Mouse (Mus musculus): ENCODE results near the gene Arpc5. TPM values are rescaled to one million over a fixed set of nuclear protein-coding genes. Genes with fewer than 3 reads are reported as not detected.
"Not testable (repeated sequence)": the region's sequence is repeated elsewhere in the genome, so short reads cannot be mapped to it uniquely, and the experiment has no call there.

Arpc5 gene
- total RNA-seq, 4 experiments from 2014 or later = 70.5 to 87.7 (median 83.5) TPM

- peak; percentile 36 to 37 for DNase-seq (ENCODE audit: low spot score in 2 of 2)
Measured at GRCm38 (mm10) chr1:152779071-152779737, 12.9 kb downstream of the Arpc5 start.

DNA sequence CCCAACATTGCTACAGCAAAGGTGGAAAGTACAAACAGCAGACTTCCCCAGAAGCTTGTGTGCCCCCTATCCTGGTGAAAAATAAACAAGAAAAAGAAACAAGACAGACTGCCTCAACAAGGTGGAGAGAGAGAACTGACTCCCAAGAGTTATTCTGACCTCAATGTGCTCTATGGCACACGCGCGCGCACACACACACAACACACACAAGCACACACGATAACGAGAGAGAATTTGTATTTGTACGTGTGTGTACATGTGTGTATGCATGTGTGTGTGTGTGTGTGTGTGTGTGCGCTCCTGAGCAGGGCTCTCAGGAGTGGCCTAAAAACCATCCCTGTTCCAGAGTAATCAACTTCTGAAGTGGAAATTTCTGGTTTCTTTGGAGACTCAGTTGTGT lies 18.3 kb downstream of the Arpc5 start:
- no peak for DNase-seq (ENCODE audit: low spot score in 2 of 2)

GRCm38 (mm10) chr1:152785446-152785845 lies 19.1 kb downstream of the Arpc5 start:
- DNase-seq (ENCODE audit: low spot score in 2 of 2) = not testable (repeated sequence)

- DNase-seq (ENCODE audit: low spot score in 2 of 2) = no peak
Measured at GRCm38 (mm10) chr1:152786953-152787352, 20.6 kb downstream of the Arpc5 start.

DNA sequence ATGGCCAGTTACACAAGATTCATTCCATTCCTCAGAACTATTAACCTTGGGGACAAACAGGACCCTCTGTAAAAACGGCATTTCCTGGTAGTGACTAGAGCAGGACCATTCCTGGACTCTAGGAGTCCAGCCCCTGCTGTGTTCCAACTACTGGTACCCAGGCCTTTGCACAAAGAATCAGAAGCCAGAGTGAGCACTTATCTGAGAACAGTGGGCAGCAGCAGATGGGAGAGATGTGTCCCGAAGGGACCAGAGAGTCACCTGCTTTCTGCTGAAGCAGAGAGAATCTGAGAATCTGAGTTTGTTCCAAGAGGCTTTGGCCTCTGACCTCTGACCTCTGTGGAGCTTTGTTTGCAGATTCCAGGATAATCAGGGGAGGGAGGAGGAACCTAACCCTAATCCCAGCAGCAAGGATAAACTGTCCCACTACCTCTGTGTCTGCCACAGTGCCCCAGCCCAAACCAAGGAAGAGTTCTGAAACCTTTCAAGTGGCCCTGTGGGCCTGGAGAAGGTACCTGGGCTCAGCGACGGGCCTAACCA lies 21.8 kb downstream of the Arpc5 start:
- DNase-seq (ENCODE audit: low spot score in 2 of 2) = no peak

- no peak for DNase-seq (ENCODE audit: low spot score in 2 of 2)
Measured at GRCm38 (mm10) chr1:152790254-152790653, 23.9 kb downstream of the Arpc5 start.

GRCm38 (mm10) chr1:152790821-152791220 lies 24.5 kb downstream of the Arpc5 start:
- DNase-seq (ENCODE audit: low spot score in 2 of 2) = no peak

GRCm38 (mm10) chr1:152791269-152791668 lies 24.9 kb downstream of the Arpc5 start:
- no peak for DNase-seq (ENCODE audit: low spot score in 2 of 2)

GRCm38 (mm10) chr1:152792736-152793494 lies 26.6 kb downstream of the Arpc5 start:
- DNase-seq (ENCODE audit: low spot score in 2 of 2) = peak in 1 of 2 experiments; percentile 61

- no peak for DNase-seq (ENCODE audit: low spot score in 2 of 2)
Measured at GRCm38 (mm10) chr1:152793495-152794130, 27.3 kb downstream of the Arpc5 start.

DNA sequence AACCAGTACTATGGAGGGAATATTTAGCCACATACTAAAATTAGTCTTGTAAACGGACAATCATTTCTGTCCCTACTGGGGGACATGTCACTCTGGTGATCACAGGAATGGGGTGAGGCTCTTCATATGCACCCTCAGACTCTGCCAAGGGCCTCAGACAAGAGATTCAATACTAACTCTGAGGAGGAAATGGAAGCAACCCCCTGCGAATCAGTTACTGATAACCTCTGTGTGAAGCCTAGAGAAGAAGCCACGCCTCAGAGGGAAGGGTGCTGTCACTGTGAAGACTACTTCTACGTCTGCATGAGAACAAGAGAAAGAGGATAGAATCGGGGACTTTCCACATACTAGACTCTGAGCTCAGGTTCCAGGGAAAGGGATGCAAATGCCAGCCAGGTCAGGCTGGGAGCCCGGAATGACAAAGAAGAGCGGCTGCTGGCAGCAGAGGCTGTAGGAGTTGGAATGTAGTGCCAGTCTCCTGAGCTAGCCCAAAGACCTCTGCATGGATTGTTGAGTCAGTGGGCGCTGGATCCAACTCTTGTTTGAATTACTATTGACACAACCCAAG lies 29.4 kb downstream of the Arpc5 start:
- DNase-seq (ENCODE audit: low spot score in 2 of 2) = no peak

DNA sequence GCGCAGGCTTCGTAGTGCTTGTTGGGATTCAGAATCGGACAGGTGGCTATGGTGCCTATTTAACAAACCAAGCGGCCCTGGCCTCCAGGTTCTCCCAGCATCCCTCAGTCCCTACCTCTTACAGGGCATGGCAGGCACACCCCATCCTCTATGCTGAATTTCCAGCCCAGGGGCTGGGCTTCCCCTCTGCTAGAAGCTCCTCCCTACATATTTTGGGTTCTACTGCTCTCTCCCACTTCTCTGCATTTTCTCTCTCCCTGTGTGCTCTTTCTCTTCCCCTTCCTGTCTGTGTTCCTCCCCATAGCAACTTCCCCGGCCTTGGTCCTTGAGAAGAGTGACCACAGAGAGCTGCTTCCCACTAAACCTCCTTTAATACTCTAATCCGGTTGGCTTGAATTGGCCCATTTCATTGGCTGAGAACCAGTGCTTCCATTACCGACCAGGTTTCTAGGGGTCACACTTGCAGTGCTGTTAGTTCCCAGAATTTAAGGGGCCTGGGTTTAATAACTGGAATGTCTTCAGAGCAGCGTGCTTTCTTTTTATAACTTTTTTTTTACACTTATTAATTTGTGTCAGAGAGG lies 30.4 kb downstream of the Arpc5 start:
- DNase-seq (ENCODE audit: low spot score in 2 of 2) = no peak

- DNase-seq (ENCODE audit: low spot score in 2 of 2) = no peak
Measured at GRCm38 (mm10) chr1:152798125-152798524, 31.8 kb downstream of the Arpc5 start.

- DNase-seq (ENCODE audit: low spot score in 2 of 2) = no peak
Measured at GRCm38 (mm10) chr1:152799897-152800296, 33.6 kb downstream of the Arpc5 start, which contains the start of gene Ncf2. Ncf2 (plus strand) TSS chr1:152800194.

GRCm38 (mm10) chr1:152800633-152801176 lies 34.4 kb downstream of the Arpc5 start:
- DNase-seq (ENCODE audit: low spot score in 2 of 2) = no peak

DNA sequence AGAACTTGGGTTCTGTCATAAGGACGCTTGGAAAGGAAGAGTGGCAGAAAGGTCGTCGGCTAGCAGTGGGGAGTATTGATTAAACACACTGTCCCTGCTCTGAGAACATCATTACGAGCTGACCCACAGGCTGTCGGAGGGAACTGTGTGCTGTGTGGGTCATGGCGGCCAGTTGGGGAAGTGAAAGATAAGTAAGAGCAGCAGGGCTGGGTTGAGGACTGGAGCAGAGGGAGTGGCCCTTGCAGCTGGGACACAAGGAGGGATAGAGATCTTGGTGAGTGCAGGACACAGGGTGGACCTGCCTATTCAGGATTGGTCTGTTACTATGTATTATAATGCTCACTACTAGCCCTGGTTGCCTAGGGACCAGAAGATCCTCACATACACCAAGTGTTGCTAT lies 38.6 kb downstream of the Arpc5 start:
- no peak for DNase-seq (ENCODE audit: low spot score in 2 of 2)

DNA sequence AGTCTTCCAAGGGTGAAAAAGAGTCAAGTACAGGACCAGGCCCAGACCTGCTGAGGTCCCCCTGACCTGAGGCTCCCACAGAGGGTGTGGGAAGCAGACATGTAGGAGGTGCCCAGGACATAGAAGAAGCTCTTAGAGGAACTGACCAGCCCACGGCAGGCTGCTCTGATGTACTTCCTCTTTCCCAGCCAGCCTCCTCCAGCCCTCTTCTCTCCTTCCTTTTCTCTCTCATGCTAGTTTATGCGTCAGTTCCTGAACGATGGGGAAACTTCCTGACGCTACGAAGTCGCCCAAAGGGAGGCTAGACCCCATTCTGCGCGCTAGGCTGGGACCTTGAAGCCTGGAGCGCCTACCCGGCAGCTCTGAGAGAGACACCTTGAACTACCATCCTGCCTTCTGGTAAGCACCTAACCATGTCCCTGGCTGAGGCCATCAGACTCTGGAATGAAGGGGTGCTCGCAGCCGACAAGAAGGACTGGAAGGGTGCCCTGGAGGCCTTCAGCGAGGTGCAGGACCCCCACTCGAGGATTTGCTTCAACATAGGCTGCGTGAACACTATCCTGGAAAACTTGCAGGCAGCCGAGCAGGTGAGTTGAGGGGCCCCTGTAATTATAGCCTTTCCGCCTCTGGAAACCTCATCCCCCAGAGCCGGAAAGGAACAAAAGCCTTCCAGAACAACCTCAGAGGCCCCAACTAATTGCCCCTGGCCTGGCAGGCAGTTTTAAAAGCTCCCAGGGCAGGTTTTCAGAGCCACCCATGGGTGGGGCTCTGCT lies 41.5 kb downstream of the Arpc5 start:
- no peak for DNase-seq (ENCODE audit: low spot score in 2 of 2)

DNA sequence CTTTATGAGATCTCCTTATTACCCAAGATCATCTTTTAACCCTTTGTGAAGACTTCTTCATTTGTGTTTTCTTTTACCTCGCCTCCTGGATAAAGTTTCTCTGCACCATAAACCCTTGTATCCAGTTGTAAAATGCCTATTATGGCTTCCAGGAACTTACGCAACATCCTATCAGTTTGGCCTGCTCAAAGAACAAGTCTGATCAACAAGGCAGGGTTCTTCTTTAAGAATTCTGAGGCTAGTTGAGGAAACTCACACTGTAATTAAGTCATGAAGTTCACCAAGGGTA lies 42.0 kb downstream of the Arpc5 start:
- DNase-seq (ENCODE audit: low spot score in 2 of 2) = no peak

- no peak for DNase-seq (ENCODE audit: low spot score in 2 of 2)
Measured at GRCm38 (mm10) chr1:152809541-152810252, 43.4 kb downstream of the Arpc5 start.
